Mouse (Mus musculus): ENCODE results near the gene Coa6. TPM values are rescaled to one million over a fixed set of nuclear protein-coding genes. Genes with fewer than 3 reads are reported as not detected.

Coa6 gene
- 76.5 and 79.4 TPM in 2 replicates for polyA plus RNA-seq (2012; rRNA removed)

GRCm38 (mm10) chr8:126422174-126422919 lies at the start of gene Coa6:
TSS of gene Coa6 (plus strand) at chr8:126422515.

GRCm38 (mm10) chr8:126474299-126475187 lies 52.2 kb downstream of the Coa6 start, which contains the start of gene Tarbp1:
TSS of gene Tarbp1 (minus strand) at chr8:126475065.

Other genes starting within 250 kb of the Coa6 start
- gene Slc35f3, start 124.0 kb upstream of the Coa6 start, polyA plus RNA-seq (2012; rRNA removed), result 0.07 and 0.10 TPM in 2 replicates
- 5.7 and 6.4 TPM in 2 replicates for gene Tarbp1, start 52.5 kb downstream of the Coa6 start, polyA plus RNA-seq (2012; rRNA removed)
- gene Irf2bp2, start 171.5 kb downstream of the Coa6 start, polyA plus RNA-seq (2012; rRNA removed), result 155 and 157 TPM in 2 replicates

Measured in colon, adult 2 months (tissue).